Mouse (Mus musculus) liver, embryonic 14.5 days (tissue): Measurements from ENCODE around the gene Pigk.

Experiments used
- CTCF ChIP-seq: IDR thresholded peaks from 2 replicates; pipeline ENCODE4 v1.5.1; 2016; ENCODE audit warnings: antibody characterized with exemption, low read depth, control low read depth
- EP300 ChIP-seq: IDR thresholded peaks from 2 replicates; pipeline ENCODE4 v1.6.1; 2016; ENCODE audit warnings: antibody characterized with exemption, low read depth

DNA sequence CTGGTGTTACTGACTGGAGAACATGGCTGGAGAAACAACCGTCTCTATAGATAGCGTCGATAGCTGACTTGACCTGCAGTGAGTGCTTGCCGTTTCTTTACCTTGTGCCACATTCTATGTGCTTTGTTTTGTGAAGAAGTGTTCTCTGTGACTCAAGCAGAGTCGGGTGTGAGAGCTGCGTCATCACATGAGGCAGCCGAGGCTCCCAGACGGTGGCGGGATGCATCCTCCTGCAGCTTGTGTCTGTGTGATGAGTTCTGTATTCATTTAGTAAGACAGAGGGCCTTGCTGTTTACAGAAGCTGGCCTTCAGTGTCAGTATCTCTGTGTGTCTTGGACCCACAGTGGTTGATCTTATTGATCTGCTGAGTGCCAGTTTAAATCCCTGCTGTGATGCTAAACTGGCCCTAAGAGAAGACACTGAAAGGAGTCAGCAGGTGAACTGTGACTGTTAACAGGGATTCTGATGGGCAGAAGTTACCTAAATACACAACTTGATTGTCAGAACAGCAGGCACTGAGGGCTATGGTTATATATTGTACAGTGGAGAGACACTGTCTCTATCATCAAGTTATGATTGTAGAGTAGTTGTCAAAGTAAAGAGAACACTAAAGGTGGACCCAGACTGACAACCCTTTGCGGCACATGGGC is 21.8 kb downstream of the Pigk start:
- no peak for TF ChIP-seq CTCF
- TF ChIP-seq EP300: no peak
